Mouse (Mus musculus): ENCODE measurements around the gene Adra1b. TPM values are rescaled to one million over a fixed set of nuclear protein-coding genes. Genes with fewer than 3 reads are reported as not detected.

The Adra1b gene
- polyA plus RNA-seq, 1 experiment from 2014 or later: 1.8 TPM

DNA sequence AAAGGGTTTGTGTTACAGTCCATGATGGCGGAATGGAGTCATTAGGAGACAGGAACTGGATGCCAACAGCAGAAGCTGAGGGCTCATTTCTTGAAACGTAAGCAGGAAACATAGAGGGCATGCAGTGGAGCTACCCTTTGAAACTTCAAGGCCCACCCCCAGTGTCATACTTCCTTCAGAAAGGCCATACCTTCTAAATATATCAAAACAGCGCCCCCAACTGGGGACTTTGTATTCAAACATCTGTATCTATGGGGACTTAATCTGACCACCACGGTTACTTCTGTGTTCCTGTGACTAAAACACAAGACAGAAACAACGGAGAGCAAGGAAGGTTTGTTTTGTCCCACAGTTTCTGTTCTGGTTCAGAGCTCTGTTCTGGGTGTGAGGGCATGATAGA lies 145.6 kb downstream of the Adra1b start:
- WGBS: 65% methylated on average over 5 of the region's 5 CpGs
- H3K4me3 ChIP-seq: no peak overlapping the region
- H3K4me1 ChIP-seq: no peaks in the 10 kb centered on the region
- H3K27ac ChIP-seq: no peak overlapping the region
- H3K9me3 ChIP-seq: no peaks in the 10 kb centered on the region
- no peak overlapping the region for H3K4me2 ChIP-seq (replicated peaks)
- H3K36me3 ChIP-seq: no peaks in the 10 kb centered on the region
- no peak for ATAC-seq (ENCODE audit: insufficient number of reproducible peaks, insufficient read depth, low FRiP score, low TSS enrichment)
- H3K27me3 ChIP-seq: no peaks in the 10 kb centered on the region
- H3K9ac ChIP-seq: no peak overlapping the region

DNA sequence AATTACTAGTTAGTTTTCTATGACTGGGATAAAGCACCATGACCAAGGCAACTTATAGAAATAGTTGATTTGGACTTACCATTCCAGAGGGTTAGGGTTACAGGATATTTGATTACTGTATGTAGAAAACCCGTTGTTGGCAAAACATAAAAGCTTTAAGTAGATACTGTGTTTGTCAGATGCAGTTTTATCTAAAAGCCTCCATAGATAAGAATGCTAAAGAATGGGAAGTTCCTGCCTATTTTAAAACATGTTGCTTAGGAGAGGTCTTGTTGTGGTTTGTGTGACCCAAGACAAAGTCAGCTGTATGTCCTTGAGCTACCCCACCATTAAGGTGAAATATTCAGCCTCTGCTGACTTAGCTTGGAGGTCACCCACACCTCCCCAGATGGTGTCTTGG lies 146.4 kb downstream of the Adra1b start:
- H3K36me3 ChIP-seq: no peaks in the 10 kb centered on the region
- H3K9me3 ChIP-seq: no peaks in the 10 kb centered on the region
- no peak overlapping the region for H3K4me2 ChIP-seq (replicated peaks)
- ATAC-seq (ENCODE audit: insufficient number of reproducible peaks, insufficient read depth, low FRiP score, low TSS enrichment): no peak
- no peak overlapping the region for H3K9ac ChIP-seq
- H3K27ac ChIP-seq: no peak overlapping the region
- no peaks in the 10 kb centered on the region for H3K27me3 ChIP-seq
- no peak overlapping the region for H3K4me3 ChIP-seq
- 67% methylated on average over 1 of the region's 1 CpGs for WGBS
- no peaks in the 10 kb centered on the region for H3K4me1 ChIP-seq

DNA sequence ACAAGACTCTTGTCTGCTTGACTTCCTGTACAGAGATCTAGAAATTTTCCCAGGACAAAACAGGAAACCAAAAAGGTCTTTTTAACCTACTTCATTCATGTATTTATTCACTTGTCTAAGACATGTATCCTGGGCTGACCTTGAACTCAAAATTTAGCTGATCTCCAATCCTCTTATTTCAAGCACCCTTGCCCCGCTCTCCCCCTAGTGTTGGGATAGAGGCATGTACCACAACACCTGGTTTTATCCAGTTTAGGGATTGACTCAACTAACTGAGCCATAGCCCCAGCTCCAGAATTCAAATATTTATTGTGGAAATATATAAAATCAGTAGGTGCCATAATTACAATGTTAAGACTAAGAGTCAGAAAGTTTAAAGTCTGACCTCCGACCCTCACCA lies 149.5 kb downstream of the Adra1b start:
- Histone ChIP-seq H3K9me3 (no peaks in the 10 kb centered on the region), H3K27me3 (no peaks in the 10 kb centered on the region), H3K36me3 (no peaks in the 10 kb centered on the region), H3K27ac (no peak overlapping the region), H3K4me3 (no peak overlapping the region), H3K4me1 (peaks cover 3% of the 10 kb centered on the region), H3K9ac (no peak overlapping the region), H3K4me2 (replicated peaks) (no peak overlapping the region)
- ATAC-seq (ENCODE audit: insufficient number of reproducible peaks, insufficient read depth, low FRiP score, low TSS enrichment): no peak
- 70% methylated on average over 2 of the region's 2 CpGs for WGBS

DNA sequence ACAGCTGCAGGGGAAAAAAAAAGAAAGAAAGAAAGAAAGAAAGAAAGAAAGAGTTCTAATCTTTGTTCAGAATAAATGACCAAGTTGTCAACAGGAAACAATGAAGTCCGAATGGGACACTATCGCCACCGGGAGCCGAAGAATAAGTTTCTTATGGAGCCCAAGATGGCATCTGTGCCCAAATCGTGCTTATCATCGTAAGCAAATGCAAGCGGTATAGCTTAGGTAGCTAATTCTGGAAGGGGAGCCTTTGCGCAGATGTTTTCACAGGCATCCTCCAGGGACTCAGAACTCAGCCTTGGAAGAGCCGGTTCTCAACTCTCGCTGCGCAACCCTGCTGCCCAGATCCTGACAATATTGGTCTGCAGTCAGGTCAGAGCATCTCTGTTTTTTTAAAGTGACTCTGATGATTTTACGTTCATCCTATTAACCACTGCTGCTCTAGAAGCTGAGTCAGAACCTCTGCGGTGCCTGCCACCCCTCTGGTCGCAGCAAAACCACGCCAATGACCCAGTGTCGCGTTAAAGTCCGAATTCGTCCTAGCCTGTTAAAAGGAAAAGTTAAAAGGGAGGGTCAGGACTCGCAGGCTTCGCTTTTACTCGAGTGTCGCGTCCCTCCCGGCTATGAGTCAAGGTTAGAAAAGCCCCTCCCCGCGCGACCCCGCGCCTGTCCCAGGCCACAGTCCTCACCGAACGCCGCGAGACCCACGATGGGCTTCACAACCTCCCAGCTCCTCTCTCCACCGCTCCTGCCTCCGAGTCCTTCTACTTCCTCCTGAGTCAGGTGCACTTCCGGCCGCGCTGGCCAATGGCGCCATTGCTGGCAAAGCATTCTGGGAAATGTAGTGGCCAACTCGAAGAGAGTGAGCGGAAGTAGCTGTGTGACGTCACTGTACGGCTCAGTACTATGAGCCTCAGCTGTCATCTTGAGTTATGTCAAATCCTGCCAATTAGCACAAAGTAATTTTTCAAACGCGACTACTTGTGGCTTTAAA lies 153.5 kb downstream of the Adra1b start, which contains the start of gene Ttc1:
Gene Ttc1 (minus strand): TSS at position 776 of the 994 bp plus-strand sequence.
- peaks cover 24% of the 10 kb centered on the region for H3K36me3 ChIP-seq
- H3K9ac ChIP-seq: peak within 1 kb of the TSS; percentile 65
- peak within 1 kb of the TSS; percentile 82 for H3K4me3 ChIP-seq
- H3K4me2 ChIP-seq (replicated peaks): peak within 1 kb of the TSS; percentile 76
- H3K9me3 ChIP-seq: no peaks in the 10 kb centered on the region
- no peaks in the 10 kb centered on the region for H3K27me3 ChIP-seq
- no peak within 1 kb of the TSS for H3K27ac ChIP-seq
- WGBS: 4% methylated on average over 47 of the region's 47 CpGs
- peak; percentile 94 for ATAC-seq (ENCODE audit: insufficient number of reproducible peaks, insufficient read depth, low FRiP score, low TSS enrichment)
- peaks cover 3% of the 10 kb centered on the region for H3K4me1 ChIP-seq

DNA sequence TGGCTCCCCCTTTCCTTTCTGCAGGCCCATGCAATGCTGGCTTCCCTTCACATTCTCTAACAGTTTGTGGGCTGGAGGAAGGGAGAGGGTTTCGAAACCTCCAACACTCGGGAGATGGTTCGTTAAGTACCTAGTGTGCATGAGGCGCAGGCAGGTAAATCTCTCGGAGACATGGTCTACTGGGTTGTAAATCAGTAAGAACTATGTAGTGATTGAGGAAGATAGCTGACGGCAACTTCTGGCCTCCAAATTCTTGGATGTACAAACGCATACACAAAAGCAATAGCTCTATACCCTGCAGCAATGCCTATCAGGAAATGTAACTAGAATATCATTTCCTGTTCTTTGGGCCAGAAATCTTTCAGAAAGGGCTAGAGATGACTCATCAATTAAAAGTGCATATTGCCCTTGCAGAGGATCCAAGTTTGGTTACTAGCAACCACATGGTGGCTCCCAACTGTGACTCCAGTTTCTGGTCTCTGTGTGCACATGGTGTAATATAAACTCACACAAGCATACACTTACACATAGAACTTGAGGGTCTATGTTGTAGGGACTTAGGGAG lies 172.2 kb downstream of the Adra1b start:
- Histone ChIP-seq H3K4me2 (replicated peaks) (no peak overlapping the region), H3K27ac (no peak overlapping the region), H3K4me3 (no peak overlapping the region), H3K9me3 (no peaks in the 10 kb centered on the region), H3K9ac (no peak overlapping the region), H3K4me1 (no peaks in the 10 kb centered on the region), H3K36me3 (peaks cover 33% of the 10 kb centered on the region), H3K27me3 (no peaks in the 10 kb centered on the region)
- ATAC-seq (ENCODE audit: insufficient number of reproducible peaks, insufficient read depth, low FRiP score, low TSS enrichment): no peak
- 91% methylated on average over 7 of the region's 7 CpGs for WGBS

DNA sequence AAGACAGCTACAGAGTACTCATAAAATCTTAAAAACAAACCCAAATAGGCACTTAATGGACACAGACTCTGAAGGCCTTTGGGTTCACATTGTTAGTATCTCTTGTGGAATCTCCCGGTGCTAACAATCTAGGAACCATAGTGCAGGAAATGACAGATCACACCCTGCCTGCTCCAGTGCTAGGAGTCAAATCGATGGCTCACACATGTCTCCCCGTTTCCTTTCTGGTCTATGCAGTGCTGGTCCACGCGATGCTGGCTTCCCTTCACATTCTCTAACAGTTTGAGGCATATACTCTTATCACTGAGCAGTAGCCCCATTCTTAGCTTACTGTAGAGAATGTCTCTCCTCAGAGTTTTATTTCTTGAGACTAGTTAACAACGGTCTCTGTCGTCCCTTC lies 173.2 kb downstream of the Adra1b start:
- Histone ChIP-seq H3K4me3 (no peak overlapping the region), H3K4me2 (replicated peaks) (no peak overlapping the region), H3K4me1 (no peaks in the 10 kb centered on the region), H3K27me3 (no peaks in the 10 kb centered on the region), H3K9me3 (no peaks in the 10 kb centered on the region), H3K36me3 (peaks cover 26% of the 10 kb centered on the region), H3K27ac (no peak overlapping the region), H3K9ac (no peak overlapping the region)
- WGBS: 83% methylated on average over 7 of the region's 7 CpGs
- no peak for ATAC-seq (ENCODE audit: insufficient number of reproducible peaks, insufficient read depth, low FRiP score, low TSS enrichment)

Other genes starting within 250 kb of the Adra1b start
- gene Pwwp2a, start 219.2 kb downstream of the Adra1b start, polyA plus RNA-seq (2016; fragmentation: Nextera tagmentation; extraction: Ambion mirVana): 43.0 and 45.7 TPM in 2 replicates
- 69.2 and 74.2 TPM in 2 replicates for gene Ttc1, start 153.2 kb downstream of the Adra1b start, polyA plus RNA-seq (2016; fragmentation: Nextera tagmentation; extraction: Ambion mirVana)

Data from embryonic facial prominence, embryonic 12.5 days (tissue).